Mouse (Mus musculus) heart, postnatal 10 days (tissue): Measurements from ENCODE around the gene Reln. TPM values are rescaled to one million over a fixed set of nuclear protein-coding genes. Genes with fewer than 3 reads are reported as not detected.

ENCODE experiments used
- DNase-seq, 2 experiments: peaks; one replicate each; pipeline ENCODE4 v3.0.0; 2021
- intact Hi-C: fragments of 180-260 bp; cut with DNase I; formaldehyde crosslinking; loops from one replicate; pipeline ENCODE4 v1.15.1; 2025
- total RNA-seq, 2 experiments: library from RNA; stranded (reverse); gene quantifications; 2 replicates each; pipeline ENCODE4 v1.2.3; 2021

The Reln gene
- total RNA-seq, 2 experiments from 2014 or later: 3.2 to 3.8 TPM

GRCm38 (mm10) chr5:21866311-21866712, 478.2 kb downstream of the Reln start:
- no peak for DNase-seq
- intact Hi-C loops: no loop called here

GRCm38 (mm10) chr5:21865346-21866107, 479.0 kb downstream of the Reln start, which contains the start of gene Slc26a5:
TSS of gene Slc26a5 (minus strand) at chr5:21865604.
- intact Hi-C loops: no loop called here

GRCm38 (mm10) chr5:21858653-21859052, 485.8 kb downstream of the Reln start:
- intact Hi-C loops: no loop called here
- no peak for DNase-seq

More at GRCm38 (mm10) chr5:21865346-21866107, 479.0 kb downstream of the Reln start, which contains the start of gene Slc26a5:
- no peak for DNase-seq

GRCm38 (mm10) chr5:21851679-21852340, 492.7 kb downstream of the Reln start:
- DNase-seq: no peak
- intact Hi-C loops: no loop called here

- DNase-seq: no peak
- intact Hi-C loops: loop anchor here (1.0 to 10.0 kb wide), 2 partner anchors 29 to 667 kb away; no protein-coding TSS in a partner anchor
Observed at GRCm38 (mm10) chr5:21847438-21847837, 497.1 kb downstream of the Reln start.

- intact Hi-C loops: loop anchor here (1.0 to 10.0 kb wide), 2 partner anchors 30 to 668 kb away; no protein-coding TSS in a partner anchor
- no peak for DNase-seq
Observed at GRCm38 (mm10) chr5:21846616-21847290, 497.7 kb downstream of the Reln start.

- intact Hi-C loops: loop anchor here (10.0 kb wide), 1 partner anchor 670 kb away; no protein-coding TSS in a partner anchor
- DNase-seq: no peak
Observed at GRCm38 (mm10) chr5:21844676-21845075, 499.8 kb downstream of the Reln start.

Other genes with a start within 250 kb of the Reln start
- gene Orc5, start 205.7 kb upstream of the Reln start, total RNA-seq: 10 to 100 TPM in 1 of 2 experiments, 1 to 10 TPM in 1; 9.3 to 11.9 TPM